Mouse (Mus musculus) left cerebral cortex, adult 11 months (tissue): ENCODE data around the gene Tspan18.

Source experiments
- DNase-seq: peaks from one replicate; pipeline ENCODE4 v3.0.0; 2022; ENCODE audit warnings: low spot score

Tspan18 gene

GRCm38 (mm10) chr2:93290345-93291118 lies 43.8 kb downstream of the Tspan18 start:
- DNase-seq, result no peak

DNA sequence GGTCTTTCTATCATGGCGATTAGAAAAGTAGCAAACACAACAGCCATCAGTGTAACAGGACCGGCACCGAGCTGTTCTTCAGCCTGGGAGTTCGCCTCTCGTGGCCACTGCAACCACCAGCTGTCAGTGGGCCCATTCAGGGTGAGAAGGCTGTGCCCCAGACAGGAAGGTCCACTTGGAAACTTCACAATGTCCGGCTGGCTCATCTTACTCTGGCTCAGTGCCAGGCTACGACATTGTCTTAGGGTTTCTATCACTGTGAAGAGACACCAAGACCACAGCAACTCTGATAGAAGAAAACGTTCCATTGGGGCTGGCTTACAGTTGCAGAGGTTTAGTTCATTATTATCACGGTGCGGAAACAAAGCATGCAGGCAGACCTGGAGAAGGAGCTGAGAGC lies 45.1 kb downstream of the Tspan18 start:
- no peak for DNase-seq

DNA sequence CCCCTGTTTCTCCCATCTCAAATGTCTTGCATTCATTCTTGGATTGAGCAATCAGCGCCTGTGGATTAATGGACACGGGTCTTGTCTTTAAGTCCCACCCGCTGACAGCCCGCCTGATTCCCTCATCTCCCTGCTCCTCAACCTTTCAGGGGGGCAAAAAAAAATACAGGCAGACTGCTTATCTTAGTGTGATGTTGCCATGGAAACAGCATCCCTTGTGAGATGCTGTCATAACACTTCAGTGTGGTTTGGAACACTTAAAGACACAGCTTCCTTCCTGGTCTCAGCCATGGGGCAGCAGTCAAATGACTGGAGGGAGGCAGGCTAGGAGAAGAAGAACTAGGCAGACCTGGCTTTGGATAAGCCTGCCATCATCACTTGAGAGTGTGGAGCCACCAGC lies 47.0 kb downstream of the Tspan18 start:
- no peak for DNase-seq

GRCm38 (mm10) chr2:93286742-93287141 lies 47.6 kb downstream of the Tspan18 start:
- DNase-seq, result no peak

GRCm38 (mm10) chr2:93286321-93286720 lies 48.0 kb downstream of the Tspan18 start:
- no peak for DNase-seq

GRCm38 (mm10) chr2:93285842-93286241 lies 48.5 kb downstream of the Tspan18 start:
- no peak for DNase-seq

DNA sequence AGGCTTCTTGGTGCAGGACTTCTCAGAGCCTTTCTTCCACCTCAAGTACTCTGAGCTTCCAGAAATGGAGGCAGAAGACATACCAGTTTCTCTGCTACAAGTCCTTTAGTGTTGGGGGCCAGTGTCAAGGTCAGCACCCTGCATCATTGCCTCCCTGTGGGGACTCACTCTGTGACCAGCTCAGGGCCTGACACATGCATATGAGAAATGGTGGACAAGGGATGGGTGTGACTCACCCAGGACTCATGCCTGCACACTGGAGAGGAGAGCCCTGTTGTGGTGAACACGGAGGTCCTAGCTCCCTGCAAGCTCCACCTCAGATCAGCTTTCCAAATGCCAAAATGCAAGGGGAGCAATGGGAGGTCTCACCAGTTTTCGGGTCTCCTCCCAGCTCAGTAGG lies 49.7 kb downstream of the Tspan18 start:
- DNase-seq, result no peak

GRCm38 (mm10) chr2:93283481-93284293 lies 50.6 kb downstream of the Tspan18 start:
- no peak for DNase-seq

- DNase-seq, result no peak
These were observed 51.7 kb downstream of the Tspan18 start for GRCm38 (mm10) chr2:93282636-93283035.

- DNase-seq, result no peak
These were observed 52.8 kb downstream of the Tspan18 start for GRCm38 (mm10) chr2:93281466-93281865.

- no peak for DNase-seq
These were observed 54.1 kb downstream of the Tspan18 start for GRCm38 (mm10) chr2:93280117-93280620.

- no peak for DNase-seq
These were observed 55.9 kb downstream of the Tspan18 start for GRCm38 (mm10) chr2:93278181-93278975.

- DNase-seq, result no peak
These were observed 56.8 kb downstream of the Tspan18 start for GRCm38 (mm10) chr2:93277486-93277885.

GRCm38 (mm10) chr2:93276026-93276425 lies 58.3 kb downstream of the Tspan18 start:
- no peak for DNase-seq

GRCm38 (mm10) chr2:93273916-93274315 lies 60.4 kb downstream of the Tspan18 start:
- DNase-seq, result no peak

DNA sequence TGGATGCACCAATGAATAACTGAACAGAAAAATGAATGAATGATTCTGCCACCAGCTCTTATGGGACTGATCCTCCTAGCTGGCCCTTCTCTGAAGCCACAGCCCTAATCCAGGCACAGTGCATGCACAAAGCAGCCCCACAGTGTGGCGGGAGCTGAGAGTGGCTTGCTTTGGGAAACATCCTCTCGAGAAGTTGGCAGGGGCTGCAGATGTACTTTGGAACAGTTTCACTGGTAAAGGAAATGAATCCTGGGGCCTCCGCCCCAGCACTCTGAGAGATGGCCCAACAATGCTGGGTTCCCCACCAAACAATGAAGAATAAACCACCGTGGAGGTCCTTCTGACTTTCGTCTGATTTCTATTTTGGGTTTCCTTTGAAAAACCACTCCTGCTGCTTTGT lies 64.2 kb downstream of the Tspan18 start:
- DNase-seq, result no peak

GRCm38 (mm10) chr2:93269611-93270010 lies 64.7 kb downstream of the Tspan18 start:
- DNase-seq, result no peak

DNA sequence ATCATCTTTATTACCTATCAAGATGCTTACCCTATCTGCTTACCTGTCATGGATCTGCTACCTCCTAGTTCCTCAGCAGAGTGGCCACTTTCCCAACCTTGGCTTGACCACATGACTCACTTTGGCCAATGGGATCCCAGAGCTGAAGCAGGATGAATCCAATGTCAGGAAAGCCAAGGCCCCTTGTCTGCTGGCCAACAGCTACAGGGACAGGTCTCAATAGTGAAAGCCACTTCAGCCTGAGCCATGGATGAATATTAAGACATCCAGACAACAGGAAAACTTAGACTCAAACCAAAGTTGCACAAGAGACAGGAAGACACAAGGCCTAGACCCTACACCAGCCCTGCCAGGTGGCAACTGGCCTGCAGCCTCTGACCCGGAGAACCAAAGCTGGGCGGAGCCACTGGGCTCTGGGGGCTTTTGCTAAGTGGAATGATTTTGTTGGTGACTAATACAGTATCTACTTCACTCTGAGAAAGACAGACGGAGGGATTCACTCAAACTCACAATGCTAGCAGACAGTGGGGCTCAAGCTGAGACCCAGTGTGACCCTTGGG lies 65.5 kb downstream of the Tspan18 start:
- no peak for DNase-seq

- no peak for DNase-seq
These were observed 66.5 kb downstream of the Tspan18 start for GRCm38 (mm10) chr2:93267791-93268190.

DNA sequence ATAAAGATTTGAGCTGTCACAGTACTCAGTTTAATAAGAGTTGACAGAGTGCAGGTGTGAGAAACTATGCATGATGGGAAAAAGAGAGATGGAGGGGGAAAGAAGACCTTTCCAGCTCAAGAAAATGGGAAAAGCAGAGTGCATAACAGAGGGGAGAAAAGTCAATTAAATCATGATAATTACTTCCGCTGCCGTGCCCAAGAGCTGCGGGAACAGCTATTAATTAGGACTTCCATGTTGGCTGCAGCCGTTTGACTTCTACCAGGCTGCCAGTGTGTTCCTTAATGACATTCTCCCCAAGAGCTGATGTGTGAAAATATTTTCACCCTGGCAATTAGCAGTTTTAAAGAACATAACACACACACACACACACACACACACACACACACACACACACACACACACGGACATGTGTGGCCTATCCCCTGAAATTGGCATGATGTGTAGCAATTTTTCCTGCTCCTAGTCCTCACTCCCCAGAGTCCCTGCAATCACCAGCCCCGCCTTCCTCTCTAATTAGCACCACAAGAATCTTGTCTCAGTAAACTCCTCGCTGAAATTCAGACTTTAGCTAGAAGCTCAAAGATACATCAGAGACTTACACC lies 67.6 kb downstream of the Tspan18 start:
- DNase-seq, result no peak
